In the genomic region with DNA sequence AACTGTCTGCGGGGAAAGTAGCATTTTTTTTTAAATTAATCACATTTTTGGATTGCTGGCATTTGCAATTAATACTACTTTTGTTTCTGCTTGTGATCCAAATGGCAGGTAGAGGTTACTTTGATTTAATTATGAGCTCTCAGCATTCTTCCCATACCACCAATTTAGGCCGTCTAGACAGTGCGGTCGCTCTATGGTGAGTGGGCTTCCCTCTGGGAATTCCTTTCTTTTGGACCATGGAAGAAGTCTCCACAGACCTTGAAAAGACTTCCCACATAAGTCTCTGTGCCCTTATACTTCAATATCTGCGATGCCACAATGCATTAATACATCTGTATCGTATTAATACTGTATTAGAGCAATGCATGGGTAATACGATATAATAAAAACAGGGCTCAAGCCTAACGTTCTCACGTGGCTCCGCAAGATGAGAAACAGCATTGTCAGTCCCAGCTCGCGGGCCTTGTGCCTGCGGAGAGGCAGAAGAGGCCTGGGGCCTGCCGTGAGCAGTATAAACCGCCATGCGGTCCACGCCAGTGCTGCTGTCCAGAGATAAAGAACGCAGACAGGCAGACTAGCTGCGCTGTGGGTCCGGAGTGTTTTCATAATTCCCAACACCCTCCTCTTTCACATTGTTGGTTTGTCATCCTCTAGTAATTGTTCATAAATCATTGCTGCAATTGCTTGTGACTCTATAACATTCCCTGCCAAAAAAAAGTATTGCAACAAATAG, we compare ENCODE assay signal across 10 mouse cellular contexts.
A peak's percentile ranks its signal among the peaks of the same experiment; 100 is the strongest.
DNase-seq lines count a peak whose midpoint lies in the region; ATAC-seq and TF ChIP-seq lines count a peak whose summit lies in the region.
"Had no signal": no experiment of that assay in that cellular context is flagged by ENCODE, and none has a peak within 500 bp of the region (broad histone marks: within the 10 kb centered on the region; RNA-seq: fewer than 3 reads in every experiment).

No protein-coding gene starts in this region.

- H3K27me3 ChIP-seq in liver, postnatal 0 days (ENCODE audit: insufficient read depth, low read length), result no peaks in the 10 kb centered on the region
- H3K27me3 ChIP-seq in neural tube, embryonic 15.5 days (replicated peaks), result no peaks in the 10 kb centered on the region
- no peaks in the 10 kb centered on the region for H3K27me3 ChIP-seq in thymus, adult 2 months (ENCODE audit: control insufficient read depth, insufficient read depth, low read length)
- H3K27me3 ChIP-seq: neural tube, embryonic 12.5 days had no signal

- no peak for TF ChIP-seq POLR2A in thymus, adult 2 months (IDR thresholded peaks at IDR 0.05; ENCODE audit: control insufficient read depth, extremely low read depth, insufficient read depth, low read length, poor library complexity)

- H3K36me3 ChIP-seq in liver, postnatal 0 days (replicated peaks; ENCODE audit: insufficient read depth, low read length), result no peaks in the 10 kb centered on the region
- no peaks in the 10 kb centered on the region for H3K36me3 ChIP-seq in neural tube, embryonic 15.5 days
- no peaks in the 10 kb centered on the region for H3K36me3 ChIP-seq in thymus, adult 2 months (ENCODE audit: control insufficient read depth, insufficient read depth, low read length)
- H3K36me3 ChIP-seq: neural tube, embryonic 12.5 days had no signal

- 70% methylated on average over 20 of the region's 20 CpGs for WGBS in liver, postnatal 0 days (ENCODE audit: insufficient replicate concordance)
- WGBS in neural tube, embryonic 15.5 days, result 74% methylated on average over 20 of the region's 20 CpGs
- WGBS in thymus, adult 2 months, result 89% methylated on average over 20 of the region's 20 CpGs

- no peak for TF ChIP-seq CTCF in liver, postnatal 0 days (IDR thresholded peaks at IDR 0.05; ENCODE audit: low read depth)
- no peak for TF ChIP-seq CTCF in thymus, adult 2 months (IDR thresholded peaks at IDR 0.05; ENCODE audit: borderline replicate concordance, control insufficient read depth, extremely low read depth, insufficient read depth, low read length, poor library complexity)

- no peak overlapping the region for H3K27ac ChIP-seq in liver, postnatal 0 days (ENCODE audit: low read depth)
- H3K27ac ChIP-seq in neural tube, embryonic 15.5 days (replicated peaks), result peak overlapping the region; percentile 28; the same call in 1 of the 2 replicates
- no peak overlapping the region for H3K27ac ChIP-seq in thymus, adult 2 months (ENCODE audit: control insufficient read depth, insufficient read depth, low read length)
- H3K27ac ChIP-seq: neural tube, embryonic 12.5 days had no signal

- H3K4me2 ChIP-seq in liver, postnatal 0 days (ENCODE audit: low read depth, low read length), result no peak overlapping the region
- H3K4me2 ChIP-seq in neural tube, embryonic 15.5 days, result no peak overlapping the region
- H3K4me2 ChIP-seq: neural tube, embryonic 12.5 days had no signal

- no peaks in the 10 kb centered on the region for H3K4me1 ChIP-seq in liver, postnatal 0 days (ENCODE audit: insufficient read depth)
- H3K4me1 ChIP-seq in neural tube, embryonic 15.5 days, result peaks cover 4% of the 10 kb centered on the region; the same call in 1 of the 2 replicates
- no peaks in the 10 kb centered on the region; the same call in 1 of the 2 replicates for H3K4me1 ChIP-seq in thymus, adult 2 months (replicated peaks; ENCODE audit: control insufficient read depth, insufficient read depth, low read length)

- ATAC-seq in liver, postnatal 0 days, result no peak
- ATAC-seq in neural tube, embryonic 15.5 days (ENCODE audit: low FRiP score), result no peak
- no peak for ATAC-seq in inflammation-experienced regulatory T-cells, adult 6 months

- no peak for TF ChIP-seq EP300 in liver, postnatal 0 days (IDR thresholded peaks at IDR 0.05; ENCODE audit: low read depth)

- H3K9ac ChIP-seq in liver, postnatal 0 days (replicated peaks), result no peak overlapping the region
- H3K9ac ChIP-seq in neural tube, embryonic 15.5 days (replicated peaks), result no peak overlapping the region
- H3K9ac ChIP-seq: neural tube, embryonic 12.5 days had no signal

- H3K4me3 ChIP-seq in liver, postnatal 0 days (ENCODE audit: low read depth, low read length), result no peak overlapping the region
- no peak overlapping the region for H3K4me3 ChIP-seq in neural tube, embryonic 15.5 days (replicated peaks)
- no peak overlapping the region for H3K4me3 ChIP-seq in thymus, adult 2 months (ENCODE audit: control insufficient read depth, insufficient read depth, low read length)
- H3K4me3 ChIP-seq: neural tube, embryonic 12.5 days had no signal

- no peaks in the 10 kb centered on the region for H3K9me3 ChIP-seq in liver, postnatal 0 days (ENCODE audit: low read length)
- no peaks in the 10 kb centered on the region for H3K9me3 ChIP-seq in neural tube, embryonic 15.5 days (replicated peaks)
- H3K9me3 ChIP-seq: neural tube, embryonic 12.5 days had no signal

- peak; percentile 26 for DNase-seq in liver
- DNase-seq in liver, postnatal 0 days, result no peak
- DNase-seq in fibroblast of lung, adult 2 months (ENCODE audit: low read depth), result peak; percentile 86
- DNase-seq in kidney, postnatal 10 days, result peak; percentile 64
- no peak for DNase-seq in thymus, adult 2 months
- no peak for DNase-seq in layer of hippocampus, adult 8-10 months (ENCODE audit: low spot score in 2 of 2)
- DNase-seq: cerebellum, postnatal 36 days had no signal

Comparison
In these comparisons a context has a peak if more than half of its experiments do, and no peak if none do; other contexts are left out.
1. DNase-seq: peak in liver (single experiment), fibroblast of lung, adult 2 months (single experiment) and kidney, postnatal 10 days (single experiment); none in liver, postnatal 0 days (single experiment), thymus, adult 2 months (single experiment) and layer of hippocampus, adult 8-10 months (0 of 2).